Mouse (Mus musculus) testis, adult 2 months (tissue): Measurements from ENCODE around the gene Gm4846.
"Not testable (repeated sequence)": the region's sequence is repeated elsewhere in the genome, so short reads cannot be mapped to it uniquely, and the experiment has no call there.

ENCODE experiments used
- CTCF ChIP-seq: fragments of 200-500 bp; IDR thresholded peaks from 2 replicates; pipeline ENCODE4 v1.5.1; 2012; ENCODE audit warnings: low read depth, mild to moderate bottlenecking, inconsistent platforms, low read length, moderate library complexity; ENCODE audit not compliant: control insufficient read depth, insufficient read depth, insufficient replicate concordance
- POLR2A ChIP-seq: fragments of 200-500 bp; IDR thresholded peaks from 2 replicates; pipeline ENCODE4 v1.6.1; 2012; ENCODE audit warnings: low read depth, mild to moderate bottlenecking, inconsistent platforms, low read length, moderate library complexity; ENCODE audit not compliant: control insufficient read depth

DNA sequence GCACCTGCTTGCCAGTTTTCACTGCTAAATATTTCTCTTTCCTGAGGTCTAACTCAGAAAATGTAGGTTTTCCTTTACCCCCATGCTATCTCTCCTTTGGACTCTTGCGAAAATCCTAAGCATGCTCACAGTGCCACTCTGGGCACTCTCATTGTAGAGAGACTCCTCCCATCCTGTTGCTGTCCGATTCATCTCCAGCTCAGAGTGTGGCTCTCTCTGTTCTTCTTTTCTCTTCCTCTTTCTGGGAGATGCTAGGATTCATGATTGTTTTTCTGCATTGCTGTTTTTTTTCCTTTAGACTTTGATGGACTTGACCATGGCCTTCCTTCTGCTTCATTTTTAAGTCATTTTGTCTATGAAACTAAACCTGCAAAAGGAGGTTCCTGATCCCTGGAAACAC lies 27.3 kb upstream of the Gm4846 start:
- not testable (repeated sequence) for TF ChIP-seq CTCF, POLR2A
